Mouse (Mus musculus) urinary bladder, adult 18-20 months (tissue): ENCODE results near the gene Acot5.
A peak's percentile ranks its signal among the peaks of the same experiment; 100 is the strongest.
"Not testable (repeated sequence)": the region's sequence is repeated elsewhere in the genome, so short reads cannot be mapped to it uniquely, and the experiment has no call there.

Experiments used
- DNase-seq, 2 experiments: peaks; one replicate each; pipeline ENCODE4 v3.0.0; 2022; ENCODE audit warnings: low spot score in 2 of 2, mixed read lengths in 2 of 2

Acot5 gene

GRCm38 (mm10) chr12:84062336-84062735 lies 6.8 kb upstream of the Acot5 start:
- DNase-seq = no peak

GRCm38 (mm10) chr12:84063228-84063627 lies 5.9 kb upstream of the Acot5 start:
- no peak for DNase-seq

GRCm38 (mm10) chr12:84063833-84064232 lies 5.3 kb upstream of the Acot5 start:
- DNase-seq = no peak

GRCm38 (mm10) chr12:84064621-84065020 lies 4.5 kb upstream of the Acot5 start:
- DNase-seq = no peak

- DNase-seq = no peak
These were observed 1.4 kb upstream of the Acot5 start for GRCm38 (mm10) chr12:84067752-84068151.

GRCm38 (mm10) chr12:84068296-84068695 lies 829 bp upstream of the Acot5 start:
- DNase-seq = no peak

GRCm38 (mm10) chr12:84069582-84069981 lies 457 bp downstream of the Acot5 start:
- peak in 1 of 2 experiments; percentile 38 for DNase-seq

- no peak for DNase-seq
These were observed 2.6 kb downstream of the Acot5 start for GRCm38 (mm10) chr12:84071696-84072095.

- DNase-seq = no peak
These were observed 8.4 kb downstream of the Acot5 start for GRCm38 (mm10) chr12:84077371-84077990.

- no peak for DNase-seq
These were observed 14.7 kb downstream of the Acot5 start for GRCm38 (mm10) chr12:84083842-84084241.

- DNase-seq = no peak
These were observed 15.5 kb downstream of the Acot5 start for GRCm38 (mm10) chr12:84084581-84084980.

- not testable (repeated sequence) for DNase-seq
These were observed 25.5 kb downstream of the Acot5 start for GRCm38 (mm10) chr12:84094666-84095065.

GRCm38 (mm10) chr12:84099605-84100004 lies 30.5 kb downstream of the Acot5 start:
- DNase-seq = no peak

- DNase-seq = no peak
These were observed 30.9 kb downstream of the Acot5 start for GRCm38 (mm10) chr12:84100071-84100470.

GRCm38 (mm10) chr12:84100604-84101492 lies 31.7 kb downstream of the Acot5 start, which contains the start of gene Acot6:
Acot6 (plus strand) TSS chr12:84100654.
- peak; percentile 24 to 56 for DNase-seq

GRCm38 (mm10) chr12:84101493-84101845 lies 32.3 kb downstream of the Acot5 start:
- no peak for DNase-seq

- no peak for DNase-seq
These were observed 37.9 kb downstream of the Acot5 start for GRCm38 (mm10) chr12:84107012-84107411.

GRCm38 (mm10) chr12:84107692-84108091 lies 38.6 kb downstream of the Acot5 start:
- no peak for DNase-seq

GRCm38 (mm10) chr12:84109924-84110323 lies 40.8 kb downstream of the Acot5 start:
- no peak for DNase-seq

- no peak for DNase-seq
These were observed 41.7 kb downstream of the Acot5 start for GRCm38 (mm10) chr12:84110814-84111213.

- no peak for DNase-seq
These were observed 44.6 kb downstream of the Acot5 start for GRCm38 (mm10) chr12:84113676-84114075.

- DNase-seq = peak; percentile 68 to 82
These were observed 45.2 kb downstream of the Acot5 start, which contains the start of gene Dnal1 for GRCm38 (mm10) chr12:84114153-84114994. Dnal1 (plus strand) TSS chr12:84114366.
